Comparison of ENCODE assay signal across 8 mouse cellular contexts in genomic region chr10:23348893-23349391, GRCm38 (mm10). TPM values are rescaled to one million over a fixed set of nuclear protein-coding genes. Genes with fewer than 3 reads are reported as not detected.
DNase-seq lines count a peak whose midpoint lies in the region; ATAC-seq and TF ChIP-seq lines count a peak whose summit lies in the region.

No protein-coding gene starts in this region.

- H3K27me3 ChIP-seq in lung, embryonic 15.5 days, result peaks cover 30% of the 10 kb centered on the region
- H3K27me3 ChIP-seq in forebrain, postnatal 0 days (ENCODE audit: insufficient read depth, low read length), result peaks cover 4% of the 10 kb centered on the region
- H3K27me3 ChIP-seq in neural tube, embryonic 14.5 days (ENCODE audit: control insufficient read depth, insufficient read depth, low read length), result peaks cover 10% of the 10 kb centered on the region; the same call in 1 of the 2 replicates

- H3K9ac ChIP-seq in lung, embryonic 15.5 days, result no peak overlapping the region
- H3K9ac ChIP-seq in forebrain, postnatal 0 days, result peak overlapping the region; percentile 41; the same call in 1 of the 2 replicates
- no peak overlapping the region for H3K9ac ChIP-seq in neural tube, embryonic 14.5 days (replicated peaks; ENCODE audit: low read depth, low read length)

- no peaks in the 10 kb centered on the region for H3K9me3 ChIP-seq in lung, embryonic 15.5 days
- no peaks in the 10 kb centered on the region for H3K9me3 ChIP-seq in forebrain, postnatal 0 days (ENCODE audit: low read length)
- H3K9me3 ChIP-seq in neural tube, embryonic 14.5 days (ENCODE audit: control insufficient read depth, low read length), result no peaks in the 10 kb centered on the region

- peaks cover 18% of the 10 kb centered on the region for H3K4me1 ChIP-seq in lung, embryonic 15.5 days
- H3K4me1 ChIP-seq in lung, adult 2 months (ENCODE audit: control insufficient read depth, insufficient read depth, low read length), result peaks cover 2% of the 10 kb centered on the region; the same call in 1 of the 2 replicates
- peaks cover 16% of the 10 kb centered on the region for H3K4me1 ChIP-seq in forebrain, postnatal 0 days (ENCODE audit: insufficient read depth)
- H3K4me1 ChIP-seq in neural tube, embryonic 14.5 days (ENCODE audit: control insufficient read depth, insufficient read depth, low read length), result peaks cover 12% of the 10 kb centered on the region

- peak overlapping the region; percentile 84 for H3K4me2 ChIP-seq in lung, embryonic 15.5 days
- peak overlapping the region; percentile 95 for H3K4me2 ChIP-seq in forebrain, postnatal 0 days (ENCODE audit: low read depth)
- peak overlapping the region; percentile 89 for H3K4me2 ChIP-seq in neural tube, embryonic 14.5 days (ENCODE audit: low read depth, low read length)

- 0 out of 2 replicates have a peak, but pooled peaks have one; percentile 24 for ATAC-seq in lung, embryonic 15.5 days (ENCODE audit: borderline replicate concordance, extremely low read depth, low FRiP score, low TSS enrichment)
- peak; percentile 7; the same call in 1 of the 2 replicates for ATAC-seq in forebrain, postnatal 0 days
- peak; percentile 49; the same call in 1 of the 2 replicates for ATAC-seq in neural tube, embryonic 14.5 days (ENCODE audit: low read depth)

- H3K4me3 ChIP-seq in lung, embryonic 15.5 days, result peak overlapping the region; percentile 58
- no peak overlapping the region for H3K4me3 ChIP-seq in lung, adult 2 months (replicated peaks; ENCODE audit: extremely low read depth, low read depth, low read length)
- peak overlapping the region; percentile 57 for H3K4me3 ChIP-seq in forebrain, postnatal 0 days (ENCODE audit: low read depth, low read length)
- peak overlapping the region; percentile 45 for H3K4me3 ChIP-seq in neural tube, embryonic 14.5 days (ENCODE audit: low read depth, low read length)

- no peaks in the 10 kb centered on the region for H3K36me3 ChIP-seq in lung, embryonic 15.5 days
- no peaks in the 10 kb centered on the region for H3K36me3 ChIP-seq in forebrain, postnatal 0 days (ENCODE audit: insufficient read depth)
- no peaks in the 10 kb centered on the region for H3K36me3 ChIP-seq in neural tube, embryonic 14.5 days (ENCODE audit: control insufficient read depth, insufficient read depth, low read length)

- TF ChIP-seq POLR2A in lung, adult 2 months (IDR thresholded peaks at IDR 0.05; ENCODE audit: borderline replicate concordance, extremely low read depth, low read depth, low read length), result no peak

- no peak for DNase-seq in lung, adult 2 months
- peak; percentile 52 for DNase-seq in embryo, embryonic 10 days (ENCODE audit: low spot score)
- peak; percentile 49 for DNase-seq in forebrain, postnatal 0 days
- DNase-seq in kidney, postnatal 14 days, result peak; percentile 6
- no peak for DNase-seq in spleen, postnatal 36 days (ENCODE audit: low spot score in 2 of 2)
- DNase-seq in adrenal gland, adult (ENCODE audit: inconsistent age in 2 of 2, low spot score in 1 of 2), result no peak

- no peak for TF ChIP-seq CTCF in lung, adult 2 months (IDR thresholded peaks at IDR 0.05; ENCODE audit: insufficient read depth, low read length)
- no peak for TF ChIP-seq CTCF in forebrain, postnatal 0 days (IDR thresholded peaks at IDR 0.05; ENCODE audit: low read depth)

- 1% methylated on average over 22 of the region's 22 CpGs for WGBS in lung, embryonic 15.5 days
- 2% methylated on average over 22 of the region's 22 CpGs for WGBS in lung, adult 2 months
- WGBS in forebrain, postnatal 0 days, result 1% methylated on average over 22 of the region's 22 CpGs
- under 1% methylated on average over 22 of the region's 22 CpGs for WGBS in neural tube, embryonic 14.5 days

- H3K27ac ChIP-seq in lung, embryonic 15.5 days, result no peak overlapping the region
- no peak overlapping the region for H3K27ac ChIP-seq in forebrain, postnatal 0 days (ENCODE audit: low read depth, low read length)
- no peak overlapping the region for H3K27ac ChIP-seq in neural tube, embryonic 14.5 days (ENCODE audit: low read depth, low read length)

RNA-seq across cellular contexts. Expression of gene Eya4, which starts 1.6 kb away (rescaled TPM):
- polyA plus RNA-seq in lung, embryonic 15.5 days (2015; fragmentation: Nextera tagmentation; extraction: Ambion mirVana), result 0.75 and 0.79 TPM in 2 replicates
- 0.15 and 0.31 TPM in 2 replicates for polyA plus RNA-seq in lung, adult 2 months (2012; rRNA removed)
- 0.95 and 1.3 TPM in 2 replicates for total RNA-seq in forebrain, postnatal 0 days (2014; rRNA removed)
- polyA plus RNA-seq in forebrain, postnatal 0 days (2015; fragmentation: Nextera tagmentation; extraction: Ambion mirVana), result 0.48 TPM in 2 replicates
- polyA plus RNA-seq in neural tube, embryonic 14.5 days (2014; fragmentation: Nextera tagmentation; extraction: Ambion mirVana), result 0.21 and 0.44 TPM in 2 replicates

Comparison
In these comparisons a context has a peak if more than half of its experiments do, and no peak if none do; other contexts are left out.
1. DNase-seq: peak in embryo, embryonic 10 days (single experiment), forebrain, postnatal 0 days (single experiment) and kidney, postnatal 14 days (single experiment); none in lung, adult 2 months (single experiment), spleen, postnatal 36 days (0 of 2) and adrenal gland, adult (0 of 2).
2. Peak in every context shown above with its lines, with median percentiles within 50 percentile points of each other: ATAC-seq and H3K4me2 ChIP-seq.